Mouse (Mus musculus) G1E-ER4 (cell line): ENCODE data around the gene Rab7b. TPM values are rescaled to one million over a fixed set of nuclear protein-coding genes. Genes with fewer than 3 reads are reported as not detected.

Source experiments
- GATA1 ChIP-seq: IDR thresholded peaks from one replicate; pipeline ENCODE4 v1.8.0; 2012; ENCODE audit warnings: low read length, inconsistent platforms
- polyA plus RNA-seq: library from polyadenylated mRNA; stranded (reverse); fragments of >175 nt; gene quantifications from 2 replicates; pipeline ENCODE4 v1.2.3, GENCODE M21; 2012

Rab7b gene
- polyA plus RNA-seq, 1 experiment, result 0.03 TPM

GRCm38 (mm10) chr1:131679644-131680043, 8.9 kb upstream of the Rab7b start:
- no peak for TF ChIP-seq GATA1

GRCm38 (mm10) chr1:131687739-131688138, 756 bp upstream of the Rab7b start:
- TF ChIP-seq GATA1, result no peak

GRCm38 (mm10) chr1:131689016-131689415, 521 bp downstream of the Rab7b start:
- no peak for TF ChIP-seq GATA1

GRCm38 (mm10) chr1:131689899-131690298, 1.4 kb downstream of the Rab7b start:
- TF ChIP-seq GATA1, result no peak

- no peak for TF ChIP-seq GATA1
Observed at GRCm38 (mm10) chr1:131690435-131690834, 1.9 kb downstream of the Rab7b start.

- TF ChIP-seq GATA1, result no peak
Observed at GRCm38 (mm10) chr1:131691356-131691755, 2.9 kb downstream of the Rab7b start.

DNA sequence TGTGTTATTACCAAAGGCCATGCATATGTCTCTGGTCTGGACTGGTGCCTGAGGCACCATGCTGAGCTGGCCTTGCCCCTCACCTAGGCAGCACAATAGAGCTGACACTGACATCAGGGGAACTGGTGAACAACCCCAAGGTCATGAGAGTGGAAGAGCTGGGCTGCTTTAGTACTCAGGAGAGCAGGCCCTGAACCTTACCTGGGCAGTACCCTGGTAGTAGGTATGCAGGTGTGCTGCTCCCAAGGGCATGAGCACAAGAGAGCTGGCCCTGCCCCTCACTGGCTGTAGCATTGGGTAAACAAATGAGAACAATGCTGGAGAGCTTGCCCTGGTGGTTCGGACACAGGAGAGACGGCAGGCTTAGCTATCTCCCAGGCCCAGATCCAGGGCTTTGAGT, 6.8 kb downstream of the Rab7b start:
- no peak for TF ChIP-seq GATA1

DNA sequence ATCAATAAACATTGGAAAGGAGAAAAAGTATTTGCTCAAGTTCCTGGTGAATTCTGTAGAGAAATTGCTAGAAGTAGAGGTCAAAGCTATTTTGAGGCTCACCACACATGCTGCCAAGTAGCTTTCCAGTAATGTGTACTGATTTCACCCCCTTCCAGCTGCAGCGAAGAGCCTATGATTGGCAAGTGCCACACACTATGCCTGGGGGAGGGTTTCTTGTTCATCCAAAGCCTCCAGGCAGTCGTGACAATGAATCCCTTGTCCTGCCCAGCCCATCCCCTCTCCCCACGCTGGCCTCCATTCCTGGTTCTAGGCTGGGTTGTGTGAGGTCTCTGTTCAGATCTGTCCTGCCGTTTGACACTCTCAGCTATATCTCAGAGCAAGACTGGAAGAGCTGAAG, 7.8 kb downstream of the Rab7b start:
- no peak for TF ChIP-seq GATA1

DNA sequence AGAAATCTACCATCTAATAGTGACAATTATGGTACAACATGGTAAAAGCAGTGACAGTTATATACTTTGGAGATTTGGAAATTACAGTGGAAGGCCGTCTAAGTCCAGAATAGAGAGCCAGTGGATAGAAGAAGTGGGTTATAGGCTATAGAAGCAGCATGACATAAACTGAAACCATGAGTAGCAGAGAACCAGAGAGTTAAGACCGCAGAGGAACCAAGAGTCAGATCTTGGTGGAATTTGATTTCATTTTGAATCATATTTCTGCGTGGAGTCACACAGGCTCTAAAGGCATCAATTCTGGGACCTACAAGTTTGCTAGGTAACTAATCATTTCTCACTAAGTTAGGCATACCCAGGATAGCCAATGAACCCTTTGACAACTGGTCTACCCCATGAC, 10.3 kb downstream of the Rab7b start:
- TF ChIP-seq GATA1, result no peak

GRCm38 (mm10) chr1:131699642-131700041, 11.1 kb downstream of the Rab7b start:
- TF ChIP-seq GATA1, result no peak

- no peak for TF ChIP-seq GATA1
Observed at GRCm38 (mm10) chr1:131700447-131700846, 12.0 kb downstream of the Rab7b start.

GRCm38 (mm10) chr1:131701391-131701790, 12.9 kb downstream of the Rab7b start:
- no peak for TF ChIP-seq GATA1

DNA sequence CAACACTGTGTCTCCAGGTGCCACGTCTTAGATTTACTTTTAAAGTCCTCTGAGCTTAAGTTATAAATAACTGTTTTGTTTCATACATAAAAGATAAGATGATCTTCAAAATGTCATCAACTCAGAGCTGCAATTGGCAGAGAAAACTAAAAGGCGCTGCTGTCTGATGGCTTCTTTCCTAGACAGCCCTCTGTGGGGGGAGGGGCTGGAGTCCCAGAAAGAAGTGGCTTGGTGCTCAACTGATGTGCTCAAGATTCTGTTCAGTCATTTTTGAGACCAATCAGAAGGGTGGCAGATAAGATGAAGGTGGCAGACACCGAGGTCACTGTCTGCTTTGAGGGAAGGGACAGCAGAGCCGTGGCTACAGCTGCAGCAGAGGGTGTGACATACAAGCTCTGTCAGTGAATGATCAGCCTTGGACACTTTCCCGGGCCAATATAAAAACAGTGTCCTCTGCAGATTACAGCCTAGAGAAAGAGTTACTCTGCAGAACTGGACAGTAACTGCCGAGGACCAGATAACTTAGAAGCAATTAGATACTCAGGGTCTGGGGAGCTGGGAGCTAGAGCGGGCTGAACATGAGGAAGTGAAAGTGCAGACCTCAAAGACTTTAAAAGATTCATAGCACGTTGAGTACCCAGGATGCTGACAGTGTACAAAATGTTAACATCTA, 13.7 kb downstream of the Rab7b start:
- TF ChIP-seq GATA1, result no peak

DNA sequence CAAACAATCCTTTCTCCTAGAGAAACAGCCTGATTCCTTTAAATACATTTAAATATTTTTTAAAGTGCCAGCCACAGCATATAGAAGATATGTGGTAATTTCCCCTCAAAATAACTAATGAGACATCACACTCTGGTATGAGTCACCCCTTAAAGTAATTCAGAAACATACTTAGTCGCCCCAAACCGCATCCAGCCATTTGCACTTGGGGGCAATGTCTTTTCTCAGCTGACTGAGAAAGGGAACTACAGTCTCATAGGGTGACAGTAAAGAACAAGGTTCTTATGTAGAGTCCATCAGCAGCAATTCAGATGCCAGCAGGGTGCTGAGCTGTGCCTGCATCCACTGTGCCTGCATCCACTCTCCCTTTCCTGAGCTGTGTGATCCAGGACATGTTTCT, 15.0 kb downstream of the Rab7b start:
- no peak for TF ChIP-seq GATA1

GRCm38 (mm10) chr1:131708338-131708737, 19.8 kb downstream of the Rab7b start:
- no peak for TF ChIP-seq GATA1

GRCm38 (mm10) chr1:131711518-131711917, 23.0 kb downstream of the Rab7b start:
- TF ChIP-seq GATA1, result no peak

GRCm38 (mm10) chr1:131712386-131712785, 23.9 kb downstream of the Rab7b start:
- TF ChIP-seq GATA1, result no peak
